Mouse (Mus musculus) urinary bladder, postnatal 4 days (tissue): ENCODE data around the gene D430042O09Rik.
"Not testable (repeated sequence)": the region's sequence is repeated elsewhere in the genome, so short reads cannot be mapped to it uniquely, and the experiment has no call there.

ENCODE experiments used
- DNase-seq, 2 experiments: peaks; one replicate each; pipeline ENCODE4 v3.0.0; 2021 to 2022; ENCODE audit warnings: low spot score in 2 of 2

Gene D430042O09Rik

GRCm38 (mm10) chr7:125707593-125708022, at the start of gene D430042O09Rik, which contains the start of gene Gtf3c1:
Gene D430042O09Rik, plus strand, starts transcription at chr7:125707888.
Gene Gtf3c1, minus strand, starts transcription at chr7:125707780.
- DNase-seq: peak; percentile 100

DNA sequence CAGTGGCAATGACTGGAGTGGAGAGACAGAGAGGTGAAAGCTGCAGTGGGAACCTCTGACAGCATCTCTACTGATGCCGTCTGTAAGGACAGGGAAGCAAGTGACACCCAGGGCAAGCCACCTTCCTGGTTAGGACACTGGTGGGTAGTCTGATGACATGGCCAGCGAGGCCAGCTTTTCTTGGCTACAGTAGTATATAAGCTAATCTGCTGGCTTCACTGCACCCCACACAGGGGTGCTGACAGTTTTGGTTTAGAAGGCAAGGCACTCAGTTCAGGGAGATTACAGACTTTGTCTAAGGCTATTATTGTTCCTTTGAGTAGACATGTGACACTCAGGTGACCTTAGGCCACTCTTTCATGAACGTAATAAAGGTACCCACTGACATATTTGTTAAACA, 44.0 kb upstream of the D430042O09Rik start:
- DNase-seq: no peak

DNA sequence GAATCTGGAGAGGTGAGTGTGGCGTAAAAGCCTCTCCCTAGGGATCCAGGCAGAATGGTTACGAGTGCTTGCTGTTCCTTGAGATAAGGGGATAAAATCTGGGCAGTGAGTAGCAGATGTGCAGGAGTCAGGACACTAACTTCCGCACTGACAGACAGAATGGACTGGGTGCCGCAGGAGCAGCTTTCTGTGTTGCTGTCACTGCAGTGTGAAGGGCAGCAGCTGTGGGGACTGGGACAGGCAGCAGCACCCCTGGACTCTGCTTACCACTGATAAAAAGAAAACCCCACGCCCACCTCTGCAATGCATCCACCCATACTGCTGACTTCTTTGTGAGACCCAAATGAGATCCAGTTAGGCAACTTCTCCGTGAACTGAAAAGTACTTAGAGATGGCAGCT, 36.8 kb upstream of the D430042O09Rik start:
- DNase-seq: no peak

DNA sequence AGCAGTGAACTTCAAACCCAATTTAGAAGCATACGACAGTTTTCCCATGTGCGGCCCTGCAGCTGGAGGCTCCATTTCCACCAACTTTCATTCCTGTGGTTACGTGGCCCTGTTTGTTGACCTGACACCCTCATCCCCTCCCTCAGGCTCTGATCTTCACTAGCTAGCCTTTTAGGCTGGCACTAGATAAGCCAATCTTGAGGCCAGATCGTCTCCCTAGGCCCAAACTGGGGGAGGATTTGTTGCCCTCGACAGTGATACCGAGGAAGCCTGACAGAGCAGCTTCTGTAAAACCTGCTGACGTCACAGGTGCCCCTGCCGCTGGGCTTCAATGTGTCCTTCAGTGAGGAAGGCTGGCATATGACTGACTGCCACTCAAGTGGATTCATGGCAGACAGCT, 36.3 kb upstream of the D430042O09Rik start:
- no peak for DNase-seq

DNA sequence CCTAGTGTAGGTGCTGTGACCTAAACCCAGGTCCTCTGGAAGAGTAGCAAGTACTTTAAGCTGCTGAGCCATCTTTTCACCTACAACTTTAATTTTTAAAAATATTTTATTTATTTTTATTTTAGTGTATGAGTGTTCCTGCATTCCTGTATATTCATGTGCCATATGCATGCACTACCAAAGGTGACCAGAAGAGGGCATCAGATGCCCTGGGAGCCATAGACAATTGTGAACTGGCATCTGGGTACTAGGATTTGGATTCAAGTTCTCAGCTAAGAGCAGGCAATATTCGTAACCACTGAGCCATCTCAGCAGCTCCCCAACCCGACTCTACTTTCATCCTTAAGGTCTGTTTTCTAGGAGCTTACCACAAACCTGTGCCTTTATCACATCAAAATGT, 32.8 kb upstream of the D430042O09Rik start:
- no peak for DNase-seq

DNA sequence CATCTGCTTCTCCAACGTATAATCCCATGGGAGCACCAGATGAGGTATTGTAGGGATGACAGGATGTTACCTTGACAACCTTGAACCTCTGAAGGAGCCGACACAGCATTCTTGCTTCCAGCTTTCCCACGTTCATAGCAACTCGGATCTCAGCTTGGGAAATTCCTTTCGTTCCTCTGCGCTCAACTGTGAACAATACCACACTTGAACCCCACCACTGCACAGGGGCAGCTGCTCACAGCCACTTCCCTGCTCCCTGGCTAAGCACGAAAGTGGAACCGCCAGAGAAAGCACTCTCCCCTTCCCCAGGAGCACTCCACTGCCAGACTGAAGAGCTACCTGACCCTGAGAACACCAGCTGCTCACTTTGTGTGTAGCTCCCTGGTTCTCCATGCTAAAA, 28.9 kb upstream of the D430042O09Rik start:
- no peak for DNase-seq

GRCm38 (mm10) chr7:125679936-125680335, 27.8 kb upstream of the D430042O09Rik start:
- no peak for DNase-seq

- no peak for DNase-seq
These were observed 17.2 kb upstream of the D430042O09Rik start for GRCm38 (mm10) chr7:125690516-125690915.

- no peak for DNase-seq
These were observed 13.6 kb upstream of the D430042O09Rik start for GRCm38 (mm10) chr7:125694056-125694455.

DNA sequence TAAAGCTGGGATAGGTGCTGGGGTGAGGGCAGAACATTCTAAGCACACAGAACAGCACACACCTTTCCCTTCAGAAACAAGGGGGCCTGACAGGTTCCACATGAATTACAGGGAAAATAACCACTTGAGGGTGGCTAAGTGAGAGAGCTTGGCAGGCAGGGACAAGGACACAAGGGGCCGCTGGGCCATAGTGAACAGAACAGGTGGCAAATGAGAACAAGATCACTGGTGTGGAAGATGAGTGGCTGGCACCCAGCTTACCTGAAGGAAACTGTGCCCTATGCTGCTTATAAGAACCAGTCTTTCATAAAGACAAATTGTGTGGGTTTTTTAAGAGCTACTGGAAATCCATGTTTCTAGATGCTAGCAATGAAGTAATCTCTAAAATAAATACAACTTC, 4.9 kb upstream of the D430042O09Rik start:
- no peak for DNase-seq

- peak in 1 of 2 experiments; percentile 75 for DNase-seq
These were observed 502 bp upstream of the D430042O09Rik start for GRCm38 (mm10) chr7:125707186-125707585.

DNA sequence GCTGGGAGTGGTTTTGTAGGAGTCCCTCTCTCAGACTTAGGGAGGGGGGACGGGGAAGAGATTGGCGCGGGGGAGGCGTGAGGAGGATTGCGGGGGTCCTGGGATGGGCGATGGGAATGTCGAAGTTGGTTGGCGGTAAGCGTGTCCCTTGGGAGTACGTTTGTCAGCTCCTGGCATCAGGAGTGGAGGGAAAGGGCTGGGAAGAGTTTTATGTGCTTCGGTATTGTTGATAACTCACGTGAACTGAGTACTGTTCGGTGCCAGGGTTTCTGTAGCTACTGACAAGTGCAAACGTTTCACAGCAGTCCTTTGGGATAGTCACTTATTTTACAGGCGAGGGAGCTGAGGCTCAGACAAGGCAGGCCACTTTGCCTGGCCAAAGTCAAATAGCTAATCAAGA, 412 bp downstream of the D430042O09Rik start:
- no peak for DNase-seq

GRCm38 (mm10) chr7:125713542-125714055, 5.9 kb downstream of the D430042O09Rik start:
- not testable (repeated sequence) for DNase-seq

DNA sequence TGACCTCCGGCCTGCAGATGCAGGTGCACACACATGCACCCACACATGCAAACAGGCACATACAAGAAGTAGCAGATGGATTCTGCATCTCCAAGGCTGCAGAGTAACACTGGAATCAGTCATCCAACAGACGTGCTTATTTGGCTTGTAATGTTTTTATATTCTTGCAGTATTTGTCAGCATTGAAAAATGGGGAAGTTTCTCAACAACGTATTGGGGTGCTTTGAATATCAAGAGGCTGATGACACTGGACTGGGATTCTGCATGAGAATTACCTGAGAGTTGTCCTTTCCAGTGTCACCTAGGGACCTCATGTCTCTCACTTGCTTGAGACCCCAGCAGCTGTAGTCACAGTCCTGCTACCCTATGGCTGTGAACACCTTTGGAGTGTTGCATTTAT, 7.1 kb downstream of the D430042O09Rik start:
- DNase-seq: no peak

- DNase-seq: peak in 1 of 2 experiments; percentile 29
These were observed 9.0 kb downstream of the D430042O09Rik start for GRCm38 (mm10) chr7:125716724-125717123.

GRCm38 (mm10) chr7:125717612-125718011, 9.9 kb downstream of the D430042O09Rik start:
- DNase-seq: no peak

DNA sequence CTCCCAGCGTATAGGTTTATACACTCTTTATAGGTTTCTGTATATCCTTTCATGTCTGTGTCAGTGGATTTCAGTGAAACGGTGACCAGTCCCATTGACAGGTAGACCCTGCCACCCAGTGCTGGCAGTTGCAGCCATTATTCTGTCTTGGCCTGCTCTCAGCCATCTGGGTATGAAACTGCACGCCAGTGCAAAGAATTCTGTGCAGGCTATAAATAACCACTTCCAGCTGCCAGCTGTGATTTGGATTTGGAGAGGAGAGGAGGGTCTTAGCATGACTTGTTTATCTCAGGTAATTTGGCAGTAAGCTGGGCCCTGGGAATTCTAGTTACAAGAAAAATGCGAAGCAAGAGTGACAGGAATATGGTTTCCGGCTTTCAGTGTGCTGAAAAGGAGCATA, 12.7 kb downstream of the D430042O09Rik start:
- DNase-seq: no peak

DNA sequence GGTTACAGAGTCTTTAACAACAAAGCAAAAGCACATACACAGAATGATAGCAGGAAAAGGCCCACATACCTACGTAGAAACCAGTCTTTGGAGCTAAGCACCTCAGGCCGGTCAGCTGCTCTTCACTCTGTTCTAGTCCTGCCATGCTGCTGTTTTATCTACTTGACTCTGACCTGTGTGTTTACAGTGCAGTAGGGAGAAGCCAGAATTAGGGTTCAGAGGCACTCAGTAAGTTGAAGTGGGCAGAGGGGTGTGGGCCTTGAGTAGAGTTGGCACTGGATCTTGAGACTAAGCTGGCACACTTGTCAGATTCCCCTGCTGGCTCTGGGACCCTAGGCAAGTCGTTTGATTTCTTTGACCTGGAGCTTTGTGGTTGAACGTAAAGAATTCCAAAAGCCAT, 13.3 kb downstream of the D430042O09Rik start:
- no peak for DNase-seq

DNA sequence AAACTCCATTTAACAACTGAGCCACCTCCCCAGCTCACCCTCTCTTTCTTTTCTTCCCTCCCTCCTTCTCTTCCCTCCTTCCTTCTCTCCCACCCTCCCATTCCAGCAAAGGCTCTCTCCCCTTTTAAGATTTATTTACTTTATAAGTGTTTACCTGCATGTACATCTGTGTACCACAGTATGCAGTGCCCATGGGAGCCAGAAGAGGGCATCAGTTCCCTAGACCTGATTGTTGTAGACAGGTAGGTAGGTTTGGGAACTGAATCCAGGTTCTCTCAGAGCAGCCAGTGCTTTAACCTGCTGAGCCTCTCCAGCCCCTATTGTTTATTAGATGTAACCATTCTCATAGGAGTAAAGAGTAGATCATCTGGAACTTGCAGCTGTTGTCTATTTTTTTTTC, 14.4 kb downstream of the D430042O09Rik start:
- no peak for DNase-seq

- no peak for DNase-seq
These were observed 15.7 kb downstream of the D430042O09Rik start for GRCm38 (mm10) chr7:125723189-125723972.

DNA sequence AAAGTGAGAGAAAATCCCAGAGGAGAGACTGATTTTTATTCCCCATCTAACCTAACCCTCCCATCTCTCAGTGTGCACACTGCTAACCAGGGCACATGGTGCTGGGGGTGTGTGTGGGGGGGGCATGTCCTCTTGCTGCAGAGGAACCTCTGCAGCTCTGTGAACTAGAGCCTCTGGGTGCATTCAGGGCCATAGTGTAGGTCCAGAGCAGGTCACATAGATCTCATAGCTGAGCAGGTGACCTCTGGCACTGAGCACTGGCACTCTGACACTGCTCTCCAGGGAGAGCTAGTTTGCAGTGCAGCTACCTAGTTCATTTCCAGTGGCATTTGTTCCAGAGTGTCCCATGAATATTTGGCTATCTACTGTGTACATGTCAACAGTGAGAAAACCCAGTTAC, 24.0 kb downstream of the D430042O09Rik start:
- DNase-seq: no peak

- DNase-seq: no peak
These were observed 26.1 kb downstream of the D430042O09Rik start for GRCm38 (mm10) chr7:125733791-125734190.

- no peak for DNase-seq
These were observed 28.8 kb downstream of the D430042O09Rik start for GRCm38 (mm10) chr7:125736366-125737015.
